Mouse (Mus musculus): ENCODE data around the gene Dlg2.

DNA sequence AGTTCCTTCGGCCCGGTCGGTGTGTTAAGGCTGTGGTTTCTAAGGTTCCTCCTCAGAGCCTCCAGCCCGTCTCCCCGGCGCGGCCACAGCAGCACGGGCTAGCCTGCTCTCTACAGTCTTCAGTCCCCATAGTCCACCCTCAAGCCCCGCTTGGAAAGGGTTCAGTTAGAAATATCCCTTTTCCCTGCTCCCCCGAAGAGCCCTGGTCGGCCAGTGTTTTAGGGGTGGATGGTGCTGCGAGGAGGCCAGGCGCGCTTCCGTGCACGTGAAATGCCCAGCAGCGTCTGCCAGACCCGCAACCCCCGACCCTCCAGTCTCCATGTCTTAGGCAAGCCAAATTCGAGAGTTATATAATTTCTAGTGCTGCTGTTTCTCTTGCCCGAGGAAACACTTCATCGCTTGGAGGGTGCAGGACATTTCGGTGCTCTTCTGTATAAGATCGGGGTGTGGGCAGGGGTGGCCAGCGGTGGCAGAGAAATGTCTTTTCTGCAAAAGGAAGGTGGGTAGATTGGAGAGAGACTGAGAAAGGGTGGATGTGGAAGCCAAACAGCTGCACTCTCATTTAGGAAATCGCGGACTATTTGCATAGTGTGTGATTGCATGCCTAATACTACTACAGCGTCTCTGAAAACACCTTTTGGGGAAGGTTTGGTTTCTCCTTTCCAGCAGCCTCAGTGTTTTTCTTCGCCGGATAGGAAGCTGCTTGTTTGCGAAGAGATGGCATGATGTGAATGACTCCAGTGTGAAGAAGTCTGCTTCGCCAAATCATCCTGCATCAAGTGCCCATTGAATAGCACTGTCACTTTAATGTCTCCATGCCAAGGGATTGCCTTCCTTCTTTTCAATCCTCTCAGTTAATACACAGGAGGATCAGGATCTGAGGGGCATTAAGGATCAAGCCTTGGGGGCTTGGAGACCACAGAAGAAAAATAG lies at the start of gene Dlg2:
- TF ChIP-seq CTCF (IDR thresholded peaks at IDR 0.05; ENCODE audit: low read depth, low read length) (no peak), POLR2A (IDR thresholded peaks at IDR 0.05; ENCODE audit: borderline replicate concordance, low read depth, low read length) (no peak)

Data from bone marrow macrophage, adult 2 months (primary cell).